Mouse (Mus musculus) left cerebral cortex, adult 8-10 months (tissue): ENCODE results near the gene Pspn. TPM values are rescaled to one million over a fixed set of nuclear protein-coding genes. Genes with fewer than 3 reads are reported as not detected.

ENCODE experiments used
- DNase-seq, 2 experiments: peaks; one replicate each; pipeline ENCODE4 v3.0.0; 2022; ENCODE audit warnings: low spot score in 2 of 2
- total RNA-seq, 4 experiments: library from RNA; stranded (reverse); gene quantifications; 2 replicates each; pipeline ENCODE4 v1.2.4; 2022

The Pspn gene
- total RNA-seq, 4 experiments from 2014 or later: not detected

DNA sequence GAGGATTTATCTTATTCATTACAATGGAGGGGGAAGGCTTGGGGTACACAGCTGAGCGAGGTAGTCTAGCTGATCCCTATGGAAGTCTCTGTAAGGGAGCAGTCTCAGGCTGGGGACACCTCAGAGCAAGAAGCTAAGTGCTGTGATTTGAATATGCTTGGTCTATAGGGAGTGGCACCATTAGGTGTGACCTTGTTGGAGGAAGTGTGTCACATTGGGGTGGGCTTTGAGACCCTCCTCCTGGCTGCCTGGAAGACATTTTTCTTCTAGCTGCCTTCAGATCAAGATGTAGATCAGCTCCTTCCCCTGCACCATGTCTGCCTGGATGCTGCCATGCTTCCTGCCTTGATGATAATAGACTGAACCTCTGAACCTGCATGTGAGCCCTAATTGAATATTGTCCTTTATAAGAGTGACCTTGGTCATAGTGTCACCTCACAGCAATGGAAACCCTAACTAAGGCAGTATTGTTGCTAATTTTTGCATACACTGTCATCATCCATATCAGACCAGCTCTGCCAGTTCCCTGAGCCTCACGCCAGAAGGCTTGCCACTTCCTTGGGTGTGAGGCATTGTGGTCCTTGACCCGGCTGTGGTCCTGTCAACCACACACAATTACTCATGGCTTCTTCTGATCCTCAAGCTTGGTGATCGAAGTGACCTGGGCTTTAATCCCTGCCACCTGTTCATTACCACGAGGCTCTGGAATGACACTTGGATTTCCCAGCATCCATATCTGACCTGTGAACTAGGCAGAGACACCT lies 37.0 kb downstream of the Pspn start:
- DNase-seq: no peak

DNA sequence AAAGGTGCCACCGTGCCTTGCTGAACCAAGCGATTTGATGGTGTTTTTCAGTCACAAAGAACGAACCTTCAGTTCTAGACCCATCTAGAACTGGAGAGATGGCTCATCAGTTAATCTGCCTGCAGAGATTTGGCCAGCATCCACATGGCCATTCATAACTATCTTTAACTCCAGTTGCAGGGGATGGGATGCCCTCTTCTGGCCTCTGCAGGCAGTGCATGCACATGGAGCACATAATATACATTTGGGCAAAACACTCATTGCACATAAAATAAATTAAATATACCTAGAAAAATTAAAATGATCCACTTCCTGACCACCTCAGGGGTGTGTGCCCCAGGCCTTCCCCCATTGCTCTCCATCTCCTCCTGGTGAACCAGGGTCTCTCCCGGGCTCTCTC lies 37.9 kb downstream of the Pspn start:
- DNase-seq: no peak

DNA sequence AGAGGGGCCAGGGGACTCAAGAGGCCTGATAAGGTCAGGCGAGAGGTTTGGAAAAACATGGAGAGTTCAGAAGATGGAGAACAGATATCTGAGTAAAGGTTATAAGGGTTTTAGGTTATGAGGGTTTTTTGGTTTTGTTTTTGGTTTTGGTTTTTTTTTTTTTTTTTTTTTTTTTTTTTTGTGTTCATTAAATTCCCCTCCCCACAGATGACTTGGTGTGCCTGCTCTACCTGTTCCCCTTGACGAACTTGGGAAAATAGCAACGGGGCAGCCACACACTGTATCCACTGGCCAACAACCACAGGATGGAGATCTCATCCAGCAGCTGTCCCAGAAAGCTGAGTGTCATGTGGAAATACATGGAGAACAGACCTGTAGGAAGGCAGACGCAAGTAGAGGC lies 41.2 kb downstream of the Pspn start:
- no peak for DNase-seq

DNA sequence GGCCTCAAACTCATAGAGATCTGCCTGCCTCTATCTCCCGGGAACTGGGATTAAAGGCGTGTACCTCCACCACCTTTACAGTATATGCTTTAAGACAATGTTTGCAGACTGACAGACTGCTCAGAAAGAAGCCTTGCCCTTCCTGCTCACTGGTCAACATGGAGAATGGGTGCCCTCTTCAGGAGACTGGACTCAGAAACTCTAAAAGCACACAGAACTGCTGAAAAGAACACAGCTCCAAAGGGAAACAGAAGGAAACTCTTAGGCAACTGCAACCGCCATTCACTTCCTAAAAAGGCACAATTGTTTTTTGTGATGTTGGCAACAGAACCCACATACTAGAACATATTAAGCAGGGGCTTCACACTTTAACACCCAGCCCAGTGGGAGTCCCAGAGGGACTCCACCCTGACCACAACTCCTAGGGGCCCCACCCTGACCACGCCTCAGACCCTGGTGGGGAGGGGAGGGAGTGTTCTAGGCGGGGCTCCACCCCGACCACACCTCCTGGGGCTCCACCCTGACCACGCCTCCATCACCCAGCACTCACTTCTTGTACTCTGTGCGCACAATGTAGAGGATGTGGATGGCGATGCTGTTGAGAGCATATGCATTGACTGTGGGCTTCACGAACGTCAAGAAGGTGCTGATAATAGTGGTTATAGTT lies 41.9 kb downstream of the Pspn start:
- DNase-seq: no peak

DNA sequence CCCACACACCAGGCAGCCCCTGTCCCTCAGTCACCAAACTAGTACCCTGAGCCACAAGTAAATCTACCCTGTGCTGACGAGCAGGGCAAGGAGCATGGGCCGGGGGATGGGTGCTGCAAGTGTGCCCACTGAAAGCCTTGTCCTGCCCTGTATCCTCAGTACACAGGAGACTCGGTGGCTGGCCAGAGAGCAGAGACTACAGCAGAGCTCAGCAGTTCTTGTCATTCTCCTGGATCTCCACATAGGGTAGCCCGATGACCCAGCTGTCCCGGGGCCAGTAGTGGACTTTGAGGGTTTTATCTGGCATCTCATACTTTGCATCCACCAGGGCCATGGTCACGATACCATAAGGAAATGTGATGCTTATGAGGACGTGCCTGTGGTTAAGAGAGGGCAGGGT lies 44.9 kb downstream of the Pspn start:
- no peak for DNase-seq

DNA sequence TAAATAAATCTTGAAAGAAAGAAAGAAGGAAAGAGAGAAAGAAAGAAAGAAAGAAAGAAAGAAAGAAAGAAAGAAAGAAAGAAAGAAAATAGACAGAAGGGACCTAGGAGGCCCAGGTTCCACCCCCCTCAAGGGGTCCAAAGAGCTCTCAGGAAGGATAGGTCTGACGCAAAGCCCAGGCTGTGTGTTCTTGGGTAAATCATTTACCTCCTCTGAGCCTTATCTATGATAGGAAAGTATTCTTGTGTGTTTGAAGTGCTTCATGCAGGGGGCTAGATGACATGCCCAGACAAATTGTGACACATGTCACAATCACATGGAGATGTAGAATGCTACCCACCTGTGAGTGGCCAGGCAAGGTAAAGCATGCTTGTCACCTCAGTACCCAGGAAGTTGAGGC lies 47.2 kb downstream of the Pspn start:
- no peak for DNase-seq

DNA sequence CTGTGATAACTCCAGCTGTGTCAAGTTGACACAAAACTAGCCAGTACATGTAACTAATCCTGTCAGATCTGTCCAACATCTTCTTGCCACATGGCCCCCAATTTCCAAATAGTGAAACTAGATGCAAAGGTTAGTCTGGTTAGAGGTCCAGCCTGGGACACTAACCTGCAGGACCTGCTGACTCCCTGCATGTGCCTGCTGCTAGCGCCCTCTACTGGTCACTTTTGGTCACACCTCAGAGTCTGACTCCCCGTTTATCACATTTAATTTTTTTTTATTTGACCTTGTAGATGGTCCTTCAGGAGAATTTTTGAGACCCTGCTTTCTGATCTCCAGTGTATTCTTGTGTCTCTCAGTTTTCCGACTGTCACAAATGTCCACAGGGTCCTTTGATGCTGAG lies 48.9 kb downstream of the Pspn start:
- DNase-seq: no peak

Other genes starting within 250 kb of the Pspn start
- gene Nrtn, start 242.5 kb downstream of the Pspn start, total RNA-seq: 1 to 10 TPM; 4.0 to 4.5 (median 4.2) TPM
- 10 to 100 TPM; 60.1 to 66.1 (median 60.8) TPM for gene Dus3l, start 235.3 kb downstream of the Pspn start, total RNA-seq
- 1 to 10 TPM in 2 of 4 experiments, under 1 TPM in 2; 0.78 to 1.2 (median 0.99) TPM for gene Prr22, start 229.8 kb downstream of the Pspn start, total RNA-seq
- 1 to 10 TPM; 2.1 to 4.1 (median 3.1) TPM for gene Rfx2, start 169.0 kb downstream of the Pspn start, total RNA-seq
- gene Acsbg2, start 125.6 kb downstream of the Pspn start, total RNA-seq: not detected
- under 1 TPM; 0.13 to 0.22 (median 0.17) TPM for gene 1700061G19Rik, start 124.5 kb downstream of the Pspn start, total RNA-seq
- gene Mllt1, start 64.6 kb downstream of the Pspn start, total RNA-seq: 10 to 100 TPM; 67.0 to 82.3 (median 70.8) TPM
- gene Acer1, start 17.9 kb downstream of the Pspn start, total RNA-seq: not detected
- gene Clpp, start 9.7 kb downstream of the Pspn start, total RNA-seq: 10 to 100 TPM; 60.6 to 69.6 (median 65.4) TPM
- gene Alkbh7, start 2.7 kb downstream of the Pspn start, total RNA-seq: 10 to 100 TPM; 24.4 to 27.2 (median 26.1) TPM
- 10 to 100 TPM; 65.0 to 65.5 (median 65.2) TPM for gene Gtf2f1, start 11.3 kb upstream of the Pspn start, total RNA-seq
- gene Gm17949, start 11.5 kb upstream of the Pspn start, total RNA-seq: under 1 TPM in 3 of 4 experiments, not detected in 1; 0.48 to 0.65 (median 0.53) TPM
- 100 to 1,000 TPM; 101 to 104 (median 102) TPM for gene Khsrp, start 31.5 kb upstream of the Pspn start, total RNA-seq
- under 1 TPM in 1 of 4 experiments, not detected in 3; 0.30 TPM for gene Slc25a41, start 41.6 kb upstream of the Pspn start, total RNA-seq
- 1 to 10 TPM in 3 of 4 experiments, under 1 TPM in 1; 0.51 to 2.6 (median 1.7) TPM for gene Crb3, start 59.1 kb upstream of the Pspn start, total RNA-seq
- gene Slc25a23, start 59.8 kb upstream of the Pspn start, total RNA-seq: 100 to 1,000 TPM; 313 to 347 (median 323) TPM
- gene Dennd1c, start 78.5 kb upstream of the Pspn start, total RNA-seq: 1 to 10 TPM; 1.1 to 3.9 (median 2.5) TPM
- 100 to 1,000 TPM; 607 to 698 (median 653) TPM for gene Tubb4a, start 87.8 kb upstream of the Pspn start, total RNA-seq
- under 1 TPM; 0.39 to 0.84 (median 0.63) TPM for gene Tnfsf9, start 105.3 kb upstream of the Pspn start, total RNA-seq
- under 1 TPM in 1 of 4 experiments, not detected in 3; 0.55 TPM for gene Cd70, start 149.8 kb upstream of the Pspn start, total RNA-seq
- gene Tnfsf14, start 194.2 kb upstream of the Pspn start, total RNA-seq: not detected
- gene C3, start 228.1 kb upstream of the Pspn start, total RNA-seq: 1 to 10 TPM in 3 of 4 experiments, under 1 TPM in 1; 0.94 to 3.9 (median 1.3) TPM
- 10 to 100 TPM; 26.5 to 27.8 (median 27.5) TPM for gene Gpr108, start 248.4 kb upstream of the Pspn start, total RNA-seq
- gene Trip10, start 249.4 kb upstream of the Pspn start, total RNA-seq: 1 to 10 TPM; 6.9 to 9.1 (median 8.1) TPM